24 mouse cellular contexts compared by ENCODE assay signal in the genomic region with DNA sequence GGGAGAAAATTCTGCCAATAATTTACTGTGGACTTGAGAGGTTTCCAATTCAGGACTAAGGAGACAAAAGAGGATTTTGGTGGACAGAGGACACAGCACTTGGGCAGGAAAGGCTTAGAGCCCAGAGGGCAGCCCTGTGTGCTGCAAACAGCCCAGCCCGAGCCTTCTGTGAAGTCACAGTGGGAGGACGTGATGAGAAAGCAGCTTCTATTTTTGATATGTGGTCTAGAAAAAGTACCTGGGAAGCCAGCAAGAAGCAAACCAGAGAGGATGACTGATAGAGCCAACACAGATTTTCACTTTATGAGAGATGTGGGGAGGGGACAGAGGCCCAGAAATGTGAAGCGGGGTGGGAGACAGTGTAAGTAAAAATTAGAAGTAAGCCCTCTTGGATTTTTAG.
DNase-seq lines count a peak whose midpoint lies in the region; TF ChIP-seq lines count a peak whose summit lies in the region.
"Had no signal": no experiment of that assay in that cellular context is flagged by ENCODE, and none has a peak within 500 bp of the region (broad histone marks: within the 10 kb centered on the region; RNA-seq: fewer than 3 reads in every experiment).

No protein-coding gene starts in this region.

- peak in 1 of 2 experiments; percentile 22 for DNase-seq in left cerebral cortex, adult 2 months (ENCODE audit: extremely low spot score in 1 of 2, low spot score in 2 of 2)
- no peak for DNase-seq in left cerebral cortex, postnatal 10 days (ENCODE audit: extremely low spot score in 1 of 2, low spot score in 2 of 2)
- DNase-seq in cerebellum, adult 11 months = peak; percentile 42
- peak; percentile 71 for DNase-seq in cerebellum, adult 9-10 months
- DNase-seq in left cerebral cortex, postnatal 25 days (ENCODE audit: low spot score in 2 of 2) = peak; percentile 28 to 79
- DNase-seq in liver = no peak
- no peak for DNase-seq in ovary, postnatal 14 days (ENCODE audit: low spot score)
- DNase-seq in kidney, adult 8-10 months = no peak
- DNase-seq: adrenal gland, postnatal 10 days; heart, adult 11 months; heart, postnatal 14 days; kidney, adult 9 months; kidney, postnatal 36 days; lung, embryonic 14.5 days; lung, postnatal 36 days; spleen, adult 18-20 months; thymus, adult 18-20 months; thymus, postnatal 4 days had no signal

- intact Hi-C loops in left cerebral cortex, adult 2 months (cut with DNase I) = no loop called here
- intact Hi-C loops in left cerebral cortex, postnatal 10 days (cut with DNase I) = no loop called here
- intact Hi-C loops in left cerebral cortex, postnatal 25 days (cut with DNase I) = loop anchor here (1.0 kb wide), 1 partner anchor 66 kb away; a partner anchor contains a TSS

- H3K4me3 ChIP-seq in left cerebral cortex, adult 2 months = no peak overlapping the region
- H3K4me3 ChIP-seq: embryonic facial prominence, embryonic 12.5 days; erythroblast, embryonic 14.5 days; forebrain, embryonic 13.5 days; heart, embryonic 12.5 days; hindbrain, embryonic 12.5 days; liver, embryonic 12.5 days had no signal

- TF ChIP-seq CTCF in left cerebral cortex, adult 2 months (IDR thresholded peaks at IDR 0.05) = no peak

- peak overlapping the region; percentile 53 for H3K27ac ChIP-seq in left cerebral cortex, adult 2 months
- H3K27ac ChIP-seq: embryonic facial prominence, embryonic 12.5 days; forebrain, embryonic 13.5 days; hindbrain, embryonic 12.5 days; liver, embryonic 12.5 days had no signal

Comparison
In these comparisons a context has a peak if more than half of its experiments do, and no peak if none do; other contexts are left out.
1. DNase-seq: peak in cerebellum, adult 11 months (single experiment), cerebellum, adult 9-10 months (single experiment) and left cerebral cortex, postnatal 25 days (2 of 2); none in left cerebral cortex, postnatal 10 days (0 of 2), liver (single experiment), ovary, postnatal 14 days (single experiment) and kidney, adult 8-10 months (0 of 2).